Mouse (Mus musculus) liver, embryonic 12.5 days (tissue): ENCODE measurements around the gene Tardbp. TPM values are rescaled to one million over a fixed set of nuclear protein-coding genes. Genes with fewer than 3 reads are reported as not detected.

Source experiments
- ATAC-seq: fragments of 200-750 bp; cut with Nextera tagmentation; 2 replicates; pipeline ENCODE4 v1.8.0; 2017; ENCODE audit warnings: moderate number of reproducible peaks, mild to moderate bottlenecking, moderate library complexity
- H3K27ac ChIP-seq: fragments of 300-500 bp; sonication (generic); 2 replicates; pipeline ENCODE4 v1.5.1; 2016; ENCODE audit warnings: mild to moderate bottlenecking
- H3K27me3 ChIP-seq: fragments of 300-500 bp; sonication (generic); replicated peaks from 2 replicates; pipeline ENCODE4 v1.6.1; 2016; ENCODE audit warnings: mild to moderate bottlenecking, moderate library complexity
- H3K36me3 ChIP-seq: fragments of 300-500 bp; sonication (generic); 2 replicates; pipeline ENCODE4 v1.6.1; 2016; ENCODE audit warnings: mild to moderate bottlenecking, moderate library complexity
- H3K4me1 ChIP-seq: fragments of 300-500 bp; sonication (generic); 2 replicates; pipeline ENCODE4 v1.6.1; 2016
- H3K4me2 ChIP-seq: fragments of 300-500 bp; sonication (generic); 2 replicates; pipeline ENCODE4 v1.6.1; 2016; ENCODE audit warnings: mild to moderate bottlenecking, moderate library complexity
- H3K4me3 ChIP-seq: fragments of 300-500 bp; sonication (generic); 2 replicates; pipeline ENCODE4 v1.5.1; 2016; ENCODE audit warnings: mild to moderate bottlenecking, moderate library complexity
- H3K9ac ChIP-seq: fragments of 300-500 bp; sonication (generic); 2 replicates; pipeline ENCODE4 v1.6.1; 2016; ENCODE audit warnings: mild to moderate bottlenecking, moderate library complexity
- H3K9me3 ChIP-seq: fragments of 300-500 bp; sonication (generic); replicated peaks from 2 replicates; pipeline ENCODE4 v1.6.1; 2016; ENCODE audit warnings: mild to moderate bottlenecking, moderate library complexity
- WGBS: fragments of 180-500 bp; shearing (Covaris S2); methylation state at CpG from one replicate; pipeline ENCODE4 v1.1.7; 2016; ENCODE audit not compliant: insufficient replicate concordance; 5-methylcytosine and 5-hydroxymethylcytosine counted together
- polyA plus RNA-seq: library from polyadenylated mRNA; unstranded; fragments of >200 nt; fragmentation: Nextera tagmentation; extraction: Ambion mirVana; gene quantifications from 2 replicates; pipeline ENCODE4 v1.2.1, GENCODE M21; 2016

Tardbp gene
- 220 and 226 TPM in 2 replicates for polyA plus RNA-seq

DNA sequence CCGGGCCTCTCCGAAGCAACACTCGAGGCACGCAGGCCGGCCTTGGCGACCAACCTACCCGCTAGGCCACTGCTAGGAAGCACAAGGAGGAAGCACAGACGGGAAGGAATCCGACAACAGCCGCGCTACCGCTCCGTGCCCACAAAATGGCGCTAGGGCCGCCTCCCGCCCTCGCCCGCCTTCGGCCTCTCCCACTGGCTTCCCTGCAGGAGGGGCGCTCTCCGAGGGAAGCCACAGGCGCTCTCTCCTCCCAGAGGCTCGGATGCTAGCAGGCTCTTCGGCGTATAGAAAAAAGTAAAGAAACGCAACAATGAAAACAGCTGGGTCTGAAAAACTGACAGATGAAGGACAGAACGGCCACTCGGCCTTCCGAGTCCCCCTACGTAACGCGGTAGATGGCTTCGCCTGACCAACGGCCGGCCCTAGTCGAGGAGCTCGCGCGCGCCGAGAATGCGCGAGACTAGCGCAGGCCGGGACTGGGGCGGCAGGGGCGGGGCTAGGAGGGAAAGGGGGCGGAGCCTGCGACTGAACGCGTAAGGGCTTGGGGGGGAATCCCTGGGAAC, at the start of gene Tardbp:
Gene Tardbp (minus strand): TSS at position 397 of the 563 bp plus-strand sequence.
- under 1% methylated on average over 48 of the region's 51 CpGs for WGBS
- peak within 1 kb of the TSS; percentile 93 for H3K27ac ChIP-seq
- H3K27me3 ChIP-seq: no peaks in the 10 kb centered on the region
- H3K4me3 ChIP-seq: peak within 1 kb of the TSS; percentile 86
- ATAC-seq: peak; percentile 92
- peak within 1 kb of the TSS; percentile 91 for H3K4me2 ChIP-seq
- H3K4me1 ChIP-seq: peaks cover 39% of the 10 kb centered on the region
- H3K9ac ChIP-seq: peak within 1 kb of the TSS; percentile 98
- H3K36me3 ChIP-seq: peaks cover 36% of the 10 kb centered on the region
- H3K9me3 ChIP-seq: no peaks in the 10 kb centered on the region

DNA sequence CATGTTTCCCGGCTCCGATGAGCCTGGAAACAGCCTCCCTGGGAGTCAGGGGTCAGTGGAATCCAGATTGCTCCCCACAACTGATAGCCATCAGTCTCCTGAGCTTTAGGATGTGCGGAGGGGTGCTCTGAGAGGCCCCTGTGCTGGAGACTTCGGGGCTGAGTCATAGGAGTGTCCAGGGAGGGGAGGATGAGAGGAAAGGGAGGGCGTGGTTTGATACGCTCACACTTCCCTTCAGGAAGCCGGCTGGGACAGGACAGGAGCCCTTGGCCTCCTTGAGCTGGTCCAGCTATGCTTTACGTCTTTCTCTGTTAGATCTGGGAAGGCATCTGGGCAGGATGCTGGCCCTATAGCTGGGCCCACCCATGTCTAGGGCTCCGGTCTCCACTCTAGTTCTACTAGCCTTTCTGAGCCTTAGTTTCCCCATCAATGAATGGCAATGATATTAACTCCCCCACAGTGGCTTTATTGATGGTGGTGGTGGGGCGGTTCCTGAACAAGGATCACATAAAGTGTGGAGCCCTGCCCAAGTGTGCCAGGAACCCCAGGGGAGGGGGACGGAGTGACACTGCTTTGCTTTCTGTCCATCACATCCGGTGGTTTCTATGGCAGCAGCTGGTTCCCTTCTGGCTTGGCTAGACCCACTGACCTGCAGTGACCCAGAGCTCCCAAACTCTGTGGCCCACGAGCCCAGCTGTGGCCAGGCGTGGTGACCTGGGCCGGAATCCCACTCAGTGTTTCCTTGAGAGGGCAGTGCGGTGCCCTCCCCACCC, 49.6 kb upstream of the Tardbp start:
- peaks cover 23% of the 10 kb centered on the region for H3K27me3 ChIP-seq
- WGBS: 27% methylated on average over 16 of the region's 16 CpGs
- H3K9me3 ChIP-seq: no peaks in the 10 kb centered on the region
- no peak overlapping the region for H3K4me3 ChIP-seq
- no peak overlapping the region; the same call in 1 of the 2 replicates for H3K27ac ChIP-seq
- no peaks in the 10 kb centered on the region for H3K36me3 ChIP-seq
- H3K4me1 ChIP-seq: peaks cover 65% of the 10 kb centered on the region
- peak overlapping the region; percentile 36 for H3K4me2 ChIP-seq
- peak; percentile 36; the same call in 1 of the 2 replicates for ATAC-seq
- no peak overlapping the region for H3K9ac ChIP-seq

DNA sequence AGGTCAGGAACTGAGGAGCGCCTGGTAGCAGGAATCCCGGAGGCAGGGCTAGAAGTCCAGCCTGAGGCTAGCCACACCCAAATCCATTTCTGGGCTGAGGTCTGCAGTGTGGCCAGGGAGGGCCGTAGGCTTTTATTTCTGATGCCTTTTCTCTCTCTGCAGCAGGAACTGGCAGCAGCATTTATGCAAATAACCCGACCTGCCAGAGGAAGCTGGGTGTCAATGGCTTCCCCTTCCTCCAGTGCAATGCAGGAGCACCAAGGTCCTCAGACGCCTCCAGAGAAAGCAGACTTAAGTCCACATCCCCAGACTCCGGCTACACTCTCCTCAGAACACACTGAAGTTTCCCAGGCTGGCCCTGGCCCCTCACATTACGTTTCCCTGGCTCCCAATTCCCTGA, 48.2 kb upstream of the Tardbp start:
- WGBS: 41% methylated on average over 7 of the region's 7 CpGs
- ATAC-seq: no peak
- H3K9me3 ChIP-seq: no peaks in the 10 kb centered on the region
- peaks cover 65% of the 10 kb centered on the region for H3K4me1 ChIP-seq
- H3K36me3 ChIP-seq: no peaks in the 10 kb centered on the region
- no peak overlapping the region for H3K27ac ChIP-seq
- peaks cover 23% of the 10 kb centered on the region for H3K27me3 ChIP-seq
- H3K4me2 ChIP-seq: no peak overlapping the region
- no peak overlapping the region for H3K4me3 ChIP-seq
- H3K9ac ChIP-seq: no peak overlapping the region

DNA sequence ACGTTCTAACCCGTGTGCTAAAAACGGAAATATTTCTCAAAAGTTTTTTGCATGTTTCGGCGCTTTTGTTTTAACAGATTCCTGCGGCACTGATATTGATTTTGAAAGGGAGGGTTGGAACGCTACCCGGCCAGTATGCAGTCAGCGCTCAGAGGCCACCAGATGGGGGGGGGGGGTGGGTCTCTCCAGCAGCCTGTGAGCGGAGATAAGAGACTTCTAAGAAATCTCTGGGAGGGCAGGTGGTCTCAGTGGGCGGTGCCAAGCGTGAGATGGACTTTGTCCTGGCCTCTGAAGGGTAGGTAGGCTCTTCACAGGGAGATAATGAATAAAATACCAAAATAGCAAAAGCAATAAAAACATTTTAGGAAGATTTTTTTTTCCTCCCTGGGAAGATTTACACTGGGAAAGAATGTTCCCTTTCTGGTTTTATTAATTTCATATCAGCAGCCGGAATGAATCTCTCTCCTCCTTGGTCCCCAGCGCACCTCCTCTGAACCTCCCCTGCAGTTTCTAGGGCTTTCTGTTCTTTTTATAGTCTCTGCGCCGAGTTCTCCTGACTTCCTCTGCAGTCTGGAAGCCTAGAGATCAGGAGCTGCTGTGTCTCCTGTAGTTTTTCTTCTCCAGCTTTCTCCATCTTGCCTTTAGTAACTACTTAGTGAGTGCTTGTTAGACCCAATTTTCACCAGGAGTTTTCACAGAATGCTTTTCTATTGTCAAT, 44.6 kb upstream of the Tardbp start:
- Histone ChIP-seq H3K27me3 (peaks cover 34% of the 10 kb centered on the region), H3K27ac (0 out of 2 replicates have a peak overlapping the region, but pooled peaks have one; percentile 25), H3K4me1 (peaks cover 47% of the 10 kb centered on the region), H3K36me3 (no peaks in the 10 kb centered on the region), H3K4me2 (peak overlapping the region; percentile 64), H3K9ac (no peak overlapping the region), H3K9me3 (no peaks in the 10 kb centered on the region), H3K4me3 (peak overlapping the region; percentile 25)
- 4% methylated on average over 16 of the region's 16 CpGs for WGBS
- peak; percentile 89 for ATAC-seq

DNA sequence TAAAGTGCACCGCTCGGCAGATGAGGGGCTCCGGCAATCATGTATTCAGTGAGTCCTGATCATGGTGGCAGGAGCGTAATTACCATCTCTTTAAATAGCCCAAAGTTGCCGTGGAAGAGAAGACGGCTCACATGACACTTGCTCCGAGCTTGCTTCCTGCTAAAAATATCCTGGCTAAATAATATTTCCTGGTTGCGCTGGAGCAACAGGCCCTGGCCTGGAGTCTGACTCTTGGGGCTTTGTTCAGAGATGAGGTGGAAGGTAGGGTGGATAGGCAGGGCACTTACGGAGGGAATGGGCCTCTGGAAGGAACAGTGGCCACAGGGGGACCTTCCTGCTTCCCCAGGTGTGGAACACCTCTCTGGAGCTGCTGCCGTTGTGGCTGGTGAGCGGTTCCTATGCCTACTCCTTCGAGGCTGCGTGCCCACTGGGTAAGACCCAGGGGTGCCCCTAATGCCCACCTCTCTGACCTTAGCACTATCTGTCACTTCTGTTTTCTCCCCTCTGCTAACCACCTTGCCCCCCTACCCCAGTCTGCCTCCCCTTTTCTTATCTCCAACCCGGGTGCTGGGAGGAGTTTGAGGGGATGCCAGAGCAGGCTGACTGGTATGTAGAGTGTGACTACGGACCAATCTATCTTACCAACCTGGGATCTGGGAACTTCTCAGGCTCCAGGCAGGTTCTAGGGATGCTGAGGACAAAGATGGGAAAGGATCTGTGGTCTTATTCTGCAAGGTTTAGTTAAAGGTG, 40.4 kb upstream of the Tardbp start:
- Histone ChIP-seq H3K27ac (no peak overlapping the region), H3K4me2 (no peak overlapping the region), H3K9me3 (no peaks in the 10 kb centered on the region), H3K36me3 (no peaks in the 10 kb centered on the region), H3K4me3 (no peak overlapping the region), H3K27me3 (peaks cover 35% of the 10 kb centered on the region), H3K9ac (no peak overlapping the region), H3K4me1 (peaks cover 30% of the 10 kb centered on the region)
- WGBS: 75% methylated on average over 15 of the region's 15 CpGs
- no peak for ATAC-seq

DNA sequence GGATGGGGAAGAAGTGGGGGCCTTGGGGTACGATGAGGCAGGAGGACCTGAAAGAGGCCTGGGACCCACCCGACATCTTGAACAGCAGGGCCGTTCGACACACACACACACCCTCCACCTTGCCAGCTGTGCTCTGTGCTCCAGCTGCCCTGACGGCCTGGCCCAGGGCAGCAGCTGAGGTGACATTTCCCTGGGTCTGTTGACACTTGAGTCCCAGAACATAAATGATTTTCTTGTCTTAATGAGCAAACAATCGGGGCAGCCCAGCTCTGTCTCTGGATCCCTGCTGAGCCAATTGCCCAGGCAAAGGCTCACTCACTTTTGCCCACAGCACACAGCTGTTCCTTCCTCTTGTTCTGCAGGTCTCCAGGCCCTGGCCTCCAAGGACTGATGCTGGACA, 37.2 kb upstream of the Tardbp start:
- no peaks in the 10 kb centered on the region for H3K9me3 ChIP-seq
- 70% methylated on average over 6 of the region's 6 CpGs for WGBS
- no peak overlapping the region for H3K27ac ChIP-seq
- no peak for ATAC-seq
- H3K4me3 ChIP-seq: no peak overlapping the region
- H3K36me3 ChIP-seq: no peaks in the 10 kb centered on the region
- no peak overlapping the region for H3K4me2 ChIP-seq
- H3K27me3 ChIP-seq: peaks cover 43% of the 10 kb centered on the region
- H3K4me1 ChIP-seq: peaks cover 11% of the 10 kb centered on the region; the same call in 1 of the 2 replicates
- H3K9ac ChIP-seq: no peak overlapping the region

DNA sequence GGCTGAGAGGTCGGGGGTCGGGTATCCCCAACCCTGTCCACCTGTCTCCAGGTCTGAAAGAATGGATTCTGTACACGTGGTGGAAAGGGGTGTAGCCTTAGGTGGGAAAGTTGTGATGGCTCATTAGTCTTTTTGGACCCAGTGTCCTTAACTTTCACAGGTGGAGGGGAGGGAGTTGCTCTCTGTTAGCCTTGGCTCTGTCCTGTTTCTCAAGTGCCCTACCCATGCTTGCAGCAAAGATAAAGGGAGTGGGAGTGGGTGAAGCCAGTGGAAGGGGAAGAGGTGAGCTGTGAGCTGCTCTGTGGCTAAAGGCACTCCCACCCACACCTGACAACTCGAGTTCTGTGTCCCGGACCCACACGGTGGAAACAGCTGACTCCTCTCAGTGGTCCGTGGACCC, 36.5 kb upstream of the Tardbp start:
- H3K27me3 ChIP-seq: peaks cover 43% of the 10 kb centered on the region
- no peaks in the 10 kb centered on the region for H3K9me3 ChIP-seq
- H3K4me2 ChIP-seq: no peak overlapping the region
- ATAC-seq: 0 out of 2 replicates have a peak, but pooled peaks have one; percentile 14
- H3K4me1 ChIP-seq: peaks cover 11% of the 10 kb centered on the region; the same call in 1 of the 2 replicates
- no peak overlapping the region for H3K9ac ChIP-seq
- H3K4me3 ChIP-seq: no peak overlapping the region
- no peak overlapping the region for H3K27ac ChIP-seq
- 59% methylated on average over 7 of the region's 7 CpGs for WGBS
- no peaks in the 10 kb centered on the region for H3K36me3 ChIP-seq

DNA sequence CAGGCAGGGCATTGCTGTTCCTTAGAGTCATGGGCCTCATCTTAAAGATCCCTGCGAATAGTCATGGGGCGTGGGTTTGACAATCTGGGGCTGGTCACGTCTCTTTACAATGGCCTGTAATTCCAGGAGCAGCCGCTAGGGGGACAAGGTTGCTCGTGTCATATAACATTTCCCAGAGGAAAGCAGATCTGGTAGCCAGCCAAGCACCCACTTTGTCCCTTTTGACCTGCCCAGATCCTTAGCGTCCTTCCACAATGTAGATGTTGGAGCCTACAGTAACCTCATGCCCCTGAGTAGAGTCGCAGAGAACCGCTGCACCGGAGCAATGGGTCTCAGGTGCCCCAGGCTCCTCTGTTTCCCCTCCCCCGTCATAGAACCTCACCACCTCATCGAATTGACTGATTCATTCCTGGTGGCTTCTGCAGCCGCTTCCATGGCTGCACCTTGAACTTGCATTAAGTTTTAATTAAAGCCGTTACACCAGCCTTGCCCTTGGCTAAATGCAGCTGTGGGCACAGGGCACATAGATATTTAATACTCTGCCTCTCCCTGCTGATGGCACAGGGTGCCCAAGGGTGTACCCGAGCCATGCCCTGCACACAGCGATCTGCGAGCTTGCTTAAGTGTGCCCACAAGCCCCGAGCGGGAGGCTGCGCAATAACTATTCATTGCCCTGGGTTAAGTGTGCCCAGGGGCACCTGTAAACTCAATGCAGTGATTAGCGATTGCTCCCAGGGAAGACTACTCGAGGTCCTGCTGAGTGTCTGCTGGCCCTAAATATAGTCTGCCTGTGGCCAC, 35.5 kb upstream of the Tardbp start:
- H3K4me3 ChIP-seq: no peak overlapping the region; the same call in 1 of the 2 replicates
- 0 out of 2 replicates have a peak, but pooled peaks have one; percentile 36 for ATAC-seq
- H3K27ac ChIP-seq: no peak overlapping the region

DNA sequence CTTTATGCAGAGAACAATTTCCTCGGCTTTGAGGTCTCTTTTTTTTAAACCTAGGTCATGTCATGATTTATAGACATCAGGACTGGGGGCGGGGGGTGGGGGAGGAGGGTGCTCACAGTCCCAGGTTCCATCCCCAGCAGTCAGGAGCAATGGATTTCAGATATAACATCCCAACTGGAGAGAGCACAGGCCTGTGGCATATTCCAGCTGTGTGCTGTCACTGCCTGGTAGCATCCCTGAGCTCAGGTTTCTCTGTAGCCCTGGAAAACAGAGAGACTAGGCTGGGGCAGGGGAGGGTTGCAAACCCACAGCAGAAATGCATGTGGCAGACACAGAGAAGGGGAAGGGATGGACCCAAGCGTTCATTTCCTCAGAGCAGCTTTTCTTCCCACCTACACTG, 33.4 kb upstream of the Tardbp start:
- Histone ChIP-seq H3K27ac (no peak overlapping the region), H3K4me2 (no peak overlapping the region), H3K9me3 (no peaks in the 10 kb centered on the region), H3K36me3 (no peaks in the 10 kb centered on the region), H3K4me3 (no peak overlapping the region), H3K27me3 (peaks cover 42% of the 10 kb centered on the region), H3K4me1 (peaks cover 11% of the 10 kb centered on the region; the same call in 1 of the 2 replicates), H3K9ac (no peak overlapping the region)
- 42% methylated on average over 3 of the region's 3 CpGs for WGBS
- ATAC-seq: no peak

More for the DNA sequence above, 35.5 kb upstream of the Tardbp start:
- no peak overlapping the region for H3K9ac ChIP-seq
- peaks cover 11% of the 10 kb centered on the region; the same call in 1 of the 2 replicates for H3K4me1 ChIP-seq
- peak overlapping the region; percentile 49 for H3K4me2 ChIP-seq
- H3K27me3 ChIP-seq: peaks cover 46% of the 10 kb centered on the region
- WGBS: 27% methylated on average over 21 of the region's 21 CpGs
- H3K9me3 ChIP-seq: no peaks in the 10 kb centered on the region
- H3K36me3 ChIP-seq: no peaks in the 10 kb centered on the region

DNA sequence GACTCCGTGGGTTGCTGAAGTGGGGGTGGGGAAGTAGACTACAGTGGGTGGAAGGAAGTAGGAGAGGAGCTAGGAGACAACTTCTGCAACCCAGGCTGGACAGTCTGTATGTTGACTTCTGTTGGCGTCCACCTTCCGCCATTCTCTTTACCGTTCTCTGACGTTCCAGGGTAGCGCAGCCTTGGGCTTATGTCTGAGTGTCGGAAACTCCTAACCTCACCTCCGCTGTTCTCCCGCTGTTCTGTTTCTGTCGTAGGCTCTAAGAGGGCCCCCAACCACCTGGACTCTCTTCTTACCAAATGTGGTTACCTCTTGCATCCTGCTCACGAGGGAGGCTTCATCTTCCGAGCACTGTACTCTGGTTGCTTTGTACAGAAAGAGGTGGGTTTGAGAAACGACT, 31.0 kb upstream of the Tardbp start:
- H3K4me2 ChIP-seq: no peak overlapping the region
- no peak overlapping the region for H3K27ac ChIP-seq
- 64% methylated on average over 13 of the region's 13 CpGs for WGBS
- no peak overlapping the region for H3K9ac ChIP-seq
- H3K4me3 ChIP-seq: no peak overlapping the region
- 0 out of 2 replicates have a peak, but pooled peaks cover 3% of the 10 kb centered on the region for H3K9me3 ChIP-seq
- H3K27me3 ChIP-seq: peaks cover 23% of the 10 kb centered on the region
- ATAC-seq: no peak
- no peaks in the 10 kb centered on the region for H3K36me3 ChIP-seq
- peaks cover 11% of the 10 kb centered on the region; the same call in 1 of the 2 replicates for H3K4me1 ChIP-seq
